Mouse (Mus musculus): ENCODE results near the gene Depp1. TPM values are rescaled to one million over a fixed set of nuclear protein-coding genes. Genes with fewer than 3 reads are reported as not detected.

The Depp1 gene
- total RNA-seq, 2 experiments from 2014 or later = 2.4 to 3.0 TPM

- DNase-seq (ENCODE audit: low spot score in 2 of 2) = no peak
Observed at GRCm38 (mm10) chr6:116679563-116680288, 29.3 kb downstream of the Depp1 start.

- DNase-seq (ENCODE audit: low spot score in 2 of 2) = no peak
Observed at GRCm38 (mm10) chr6:116682317-116682716, 31.9 kb downstream of the Depp1 start.

- DNase-seq (ENCODE audit: low spot score in 2 of 2) = no peak
Observed at GRCm38 (mm10) chr6:116693639-116694038, 43.2 kb downstream of the Depp1 start.

GRCm38 (mm10) chr6:116694346-116694745, 43.9 kb downstream of the Depp1 start:
- no peak for DNase-seq (ENCODE audit: low spot score in 2 of 2)

- no peak for DNase-seq (ENCODE audit: low spot score in 2 of 2)
Observed at GRCm38 (mm10) chr6:116697413-116697812, 47.0 kb downstream of the Depp1 start.

GRCm38 (mm10) chr6:116697896-116698425, 47.6 kb downstream of the Depp1 start:
- no peak for DNase-seq (ENCODE audit: low spot score in 2 of 2)

- DNase-seq (ENCODE audit: low spot score in 2 of 2) = no peak
Observed at GRCm38 (mm10) chr6:116700821-116701220, 50.4 kb downstream of the Depp1 start.

Small RNA genes within 50 kb of the gene (microRNA-seq; reads per million reads assigned to microRNA genes)
- gene Mir7043 = 0 to 0.20 reads per million in 2 experiments

Other genes with a start within 250 kb of the Depp1 start
- gene Alox5, start 189.4 kb upstream of the Depp1 start, total RNA-seq (2021) = 1 to 10 TPM; 1.1 to 1.5 TPM
- gene Olfr211, start 161.5 kb upstream of the Depp1 start, total RNA-seq (2021) = not detected
- not detected for gene Olfr212, start 144.1 kb upstream of the Depp1 start, total RNA-seq (2021)
- gene Olfr213, start 112.2 kb upstream of the Depp1 start, total RNA-seq (2021) = not detected
- gene Gm5580, start 99.5 kb upstream of the Depp1 start, total RNA-seq (2021) = 1 to 10 TPM; 2.6 to 3.2 TPM
- gene Olfr214, start 96.4 kb upstream of the Depp1 start, total RNA-seq (2021) = not detected
- not detected for gene Olfr215, start 66.4 kb upstream of the Depp1 start, total RNA-seq (2021)
- gene Zfp422, start 21.6 kb upstream of the Depp1 start, total RNA-seq (2021) = 10 to 100 TPM; 20.5 to 24.6 TPM
- gene Rassf4, start 23.3 kb downstream of the Depp1 start, total RNA-seq (2021) = 1 to 10 TPM; 3.3 to 3.9 TPM
- under 1 TPM; 0.72 to 0.79 TPM for gene Tmem72, start 66.3 kb downstream of the Depp1 start, total RNA-seq (2021)

Measured in layer of hippocampus, adult 18-20 months (tissue).